Mouse (Mus musculus) neural tube, embryonic 13.5 days (tissue): ENCODE results near the gene Itpr2. TPM values are rescaled to one million over a fixed set of nuclear protein-coding genes. Genes with fewer than 3 reads are reported as not detected.

ENCODE experiments used
- ATAC-seq: fragments of 200-750 bp; cut with Nextera tagmentation; 2 replicates; pipeline ENCODE4 v1.8.0; 2017; ENCODE audit warnings: low read depth, mild to moderate bottlenecking, moderate TSS enrichment, moderate library complexity
- H3K27ac ChIP-seq: fragments of 300-500 bp; sonication (generic); replicated peaks from 2 replicates; pipeline ENCODE4 v1.5.1; 2015; ENCODE audit warnings: moderate library complexity, mild to moderate bottlenecking, inconsistent platforms
- H3K27me3 ChIP-seq: fragments of 300-500 bp; sonication (generic); 2 replicates; pipeline ENCODE4 v1.6.1; 2015; ENCODE audit warnings: mild to moderate bottlenecking, inconsistent platforms
- H3K36me3 ChIP-seq: fragments of 300-500 bp; sonication (generic); 2 replicates; pipeline ENCODE4 v1.6.1; 2015; ENCODE audit warnings: mild to moderate bottlenecking, inconsistent platforms
- H3K4me1 ChIP-seq: fragments of 300-500 bp; sonication (generic); replicated peaks from 2 replicates; pipeline ENCODE4 v1.6.1; 2015; ENCODE audit warnings: inconsistent platforms
- H3K4me2 ChIP-seq: fragments of 300-500 bp; sonication (generic); 2 replicates; pipeline ENCODE4 v1.6.1; 2015; ENCODE audit warnings: inconsistent platforms, mild to moderate bottlenecking, moderate library complexity
- H3K4me3 ChIP-seq: fragments of 300-500 bp; sonication (generic); 2 replicates; pipeline ENCODE4 v1.5.1; 2015; ENCODE audit warnings: mild to moderate bottlenecking, inconsistent platforms
- H3K9ac ChIP-seq: fragments of 300-500 bp; sonication (generic); 2 replicates; pipeline ENCODE4 v1.6.1; 2015; ENCODE audit warnings: moderate library complexity, mild to moderate bottlenecking, inconsistent platforms
- H3K9me3 ChIP-seq: fragments of 300-500 bp; sonication (generic); 2 replicates; pipeline ENCODE4 v1.6.1; 2016; ENCODE audit warnings: inconsistent platforms
- WGBS: fragments of 180-500 bp; shearing (Covaris S2); methylation state at CpG from one replicate; pipeline ENCODE4 v1.1.7; 2015; 5-methylcytosine and 5-hydroxymethylcytosine counted together
- polyA plus RNA-seq: library from polyadenylated mRNA; unstranded; fragments of >200 nt; fragmentation: Nextera tagmentation; extraction: Ambion mirVana; gene quantifications from 2 replicates; pipeline ENCODE4 v1.2.1, GENCODE M21; 2015

Itpr2 gene
- polyA plus RNA-seq, 1 experiment from 2014 or later: 5.5 TPM

DNA sequence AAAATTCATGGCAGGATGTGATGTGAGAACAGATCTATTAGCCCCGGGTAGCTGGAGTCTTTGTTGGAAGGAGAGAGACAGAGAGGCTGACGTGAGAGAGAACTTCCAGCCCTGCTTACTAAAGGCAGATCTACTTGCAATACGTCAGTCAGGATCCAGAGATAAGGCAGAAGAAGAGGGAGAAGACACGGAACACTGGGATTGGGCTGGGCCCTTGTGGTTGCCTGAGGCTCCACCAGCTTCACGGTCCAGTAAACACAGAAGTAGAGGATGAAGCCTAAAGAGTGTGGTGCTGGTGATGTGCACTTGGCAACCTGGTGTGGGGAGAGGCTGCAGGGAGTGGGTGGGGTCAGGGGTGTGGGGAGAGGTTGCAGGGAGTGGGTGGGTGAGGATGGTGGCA is 349.2 kb downstream of the Itpr2 start:
- H3K4me3 ChIP-seq: no peak overlapping the region
- WGBS: 79% methylated on average over 5 of the region's 5 CpGs
- ATAC-seq: no peak

DNA sequence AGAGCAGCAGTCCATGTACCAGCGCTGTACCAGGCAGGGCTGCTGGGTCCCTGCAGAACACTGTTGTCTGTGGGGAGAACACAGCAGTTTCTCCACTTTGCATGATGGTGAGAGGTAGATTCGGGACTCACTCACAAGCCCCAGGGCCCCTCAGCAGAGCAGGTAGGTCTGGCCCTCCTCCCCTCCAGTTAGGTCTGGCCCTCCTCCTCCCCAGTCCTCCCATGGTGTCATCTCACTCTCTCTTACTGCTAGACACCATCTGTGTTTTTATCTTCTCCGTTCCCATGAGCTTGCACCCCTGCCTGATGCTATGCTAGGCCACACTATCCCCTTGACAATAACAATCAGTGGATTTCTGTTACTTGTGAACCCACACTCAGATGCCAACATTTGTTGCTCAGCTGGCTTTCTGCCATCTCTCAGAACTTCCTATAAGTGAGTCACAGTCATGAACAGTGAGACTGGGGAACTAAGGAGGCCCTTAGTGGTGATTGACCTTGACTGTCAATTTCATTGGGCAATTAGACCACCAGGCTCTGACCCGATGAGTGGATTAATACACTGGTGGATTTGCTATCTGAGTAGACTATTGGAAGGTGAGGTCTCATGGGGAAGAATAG is 360.9 kb downstream of the Itpr2 start:
- Histone ChIP-seq H3K4me1 (peaks cover 17% of the 10 kb centered on the region), H3K4me2 (no peak overlapping the region), H3K27me3 (no peaks in the 10 kb centered on the region), H3K36me3 (peaks cover 1% of the 10 kb centered on the region), H3K27ac (no peak overlapping the region), H3K4me3 (no peak overlapping the region), H3K9ac (no peak overlapping the region), H3K9me3 (peaks cover 2% of the 10 kb centered on the region)
- 90% methylated on average over 4 of the region's 4 CpGs for WGBS
- ATAC-seq: no peak

More for the DNA sequence above, 349.2 kb downstream of the Itpr2 start:
- Histone ChIP-seq H3K4me2 (no peak overlapping the region), H3K9me3 (no peaks in the 10 kb centered on the region), H3K27ac (no peak overlapping the region), H3K36me3 (no peaks in the 10 kb centered on the region), H3K9ac (no peak overlapping the region), H3K4me1 (0 out of 2 replicates have a peak, but pooled peaks cover under 1% of the 10 kb centered on the region), H3K27me3 (no peaks in the 10 kb centered on the region)

DNA sequence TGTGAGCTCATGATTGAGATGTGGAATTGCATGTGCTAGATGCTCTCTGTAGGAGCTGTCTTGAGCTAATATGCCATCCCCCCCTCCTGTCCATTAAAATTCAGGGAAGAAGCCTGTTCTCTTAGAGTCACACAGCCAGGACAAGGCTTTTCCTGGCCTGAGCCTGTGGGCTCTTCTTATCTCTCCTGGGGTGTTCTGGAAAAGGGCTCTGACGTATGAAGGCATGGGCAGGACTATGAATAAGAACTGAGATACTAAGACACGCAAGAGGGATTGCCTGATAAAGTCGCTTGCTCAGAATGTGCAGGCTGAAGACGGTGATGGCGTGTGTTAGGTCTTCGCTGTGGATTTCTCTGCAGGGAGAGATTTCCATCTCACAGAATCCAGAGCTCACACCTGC is 361.9 kb downstream of the Itpr2 start:
- no peaks in the 10 kb centered on the region for H3K9me3 ChIP-seq
- no peak overlapping the region for H3K4me2 ChIP-seq
- no peak for ATAC-seq
- H3K4me3 ChIP-seq: no peak overlapping the region
- H3K27me3 ChIP-seq: no peaks in the 10 kb centered on the region
- WGBS: 90% methylated on average over 6 of the region's 6 CpGs
- H3K9ac ChIP-seq: no peak overlapping the region
- no peak overlapping the region for H3K27ac ChIP-seq
- no peaks in the 10 kb centered on the region for H3K36me3 ChIP-seq
- peaks cover 19% of the 10 kb centered on the region for H3K4me1 ChIP-seq

DNA sequence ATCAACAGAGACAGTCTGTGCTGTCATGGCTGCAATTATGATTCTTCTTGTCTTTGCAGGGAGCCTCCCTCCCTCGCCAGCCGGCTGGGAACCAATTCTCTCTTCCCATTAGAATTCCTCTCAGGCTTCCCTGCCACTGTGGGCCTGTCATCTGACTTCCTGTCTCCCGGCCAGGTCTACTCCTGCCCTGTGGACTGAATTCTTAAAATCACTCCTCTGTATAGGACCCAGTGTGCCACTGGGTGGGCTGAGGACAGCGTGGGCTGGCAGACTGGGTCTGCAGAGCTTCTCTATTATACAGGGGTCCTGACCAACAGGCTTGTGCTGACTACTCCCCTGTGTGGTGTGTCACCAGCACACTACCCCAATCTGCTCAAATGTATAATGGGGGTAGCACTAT is 365.4 kb downstream of the Itpr2 start:
- Histone ChIP-seq H3K4me2 (peak overlapping the region; percentile 11; the same call in 1 of the 2 replicates), H3K9me3 (no peaks in the 10 kb centered on the region), H3K27ac (0 out of 2 replicates have a peak overlapping the region, but pooled peaks have one; percentile 18), H3K36me3 (no peaks in the 10 kb centered on the region), H3K4me3 (no peak overlapping the region), H3K27me3 (no peaks in the 10 kb centered on the region), H3K4me1 (peaks cover 19% of the 10 kb centered on the region), H3K9ac (peak overlapping the region; percentile 17; the same call in 1 of the 2 replicates)
- WGBS: 19% methylated on average over 4 of the region's 4 CpGs
- ATAC-seq: peak; percentile 83

DNA sequence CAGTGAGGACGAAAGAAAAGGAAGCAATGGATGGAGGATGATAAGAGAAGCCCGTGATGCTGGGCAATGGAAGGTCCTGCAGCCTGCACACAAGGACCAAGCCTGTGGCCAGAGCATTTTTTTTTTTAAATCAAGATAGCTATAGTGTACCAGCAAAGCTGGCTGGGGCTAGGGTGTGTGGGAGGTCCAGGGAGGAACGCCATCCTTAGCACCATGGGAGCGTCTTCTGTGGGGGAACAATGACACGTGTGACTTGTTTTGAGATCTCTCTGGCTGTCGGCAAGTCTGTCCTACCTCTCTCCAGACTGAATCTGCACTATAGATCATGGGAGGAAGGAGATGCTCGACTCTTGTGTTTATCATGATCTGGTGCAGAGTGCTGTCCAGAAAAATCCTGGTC is 365.8 kb downstream of the Itpr2 start:
- H3K27ac ChIP-seq: 0 out of 2 replicates have a peak overlapping the region, but pooled peaks have one; percentile 18
- H3K4me2 ChIP-seq: peak overlapping the region; percentile 11; the same call in 1 of the 2 replicates
- H3K36me3 ChIP-seq: no peaks in the 10 kb centered on the region
- no peak overlapping the region for H3K4me3 ChIP-seq
- ATAC-seq: peak; percentile 52
- 39% methylated on average over 7 of the region's 7 CpGs for WGBS
- H3K27me3 ChIP-seq: no peaks in the 10 kb centered on the region
- no peaks in the 10 kb centered on the region for H3K9me3 ChIP-seq
- peaks cover 19% of the 10 kb centered on the region for H3K4me1 ChIP-seq
- H3K9ac ChIP-seq: peak overlapping the region; percentile 17; the same call in 1 of the 2 replicates

DNA sequence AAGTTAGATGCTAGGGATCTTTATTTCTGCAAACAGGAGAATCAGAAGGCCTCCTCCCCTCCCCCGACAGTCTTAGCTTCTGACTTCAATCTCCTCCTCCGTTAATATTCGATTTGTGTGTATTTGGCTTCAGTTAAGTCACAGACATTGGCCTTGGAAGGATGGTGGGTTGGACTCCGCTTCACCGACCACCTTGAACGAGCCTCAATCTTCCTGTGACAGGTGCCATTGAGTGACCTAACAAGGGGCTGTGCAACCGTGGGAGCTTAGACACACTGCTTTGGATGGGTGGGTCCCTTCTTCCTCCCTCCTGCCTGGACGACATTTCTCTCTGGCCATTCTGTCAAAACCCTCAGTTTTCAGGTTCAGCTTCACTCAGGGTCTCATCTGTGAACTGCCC is 366.7 kb downstream of the Itpr2 start:
- 69% methylated on average over 8 of the region's 8 CpGs for WGBS
- Histone ChIP-seq H3K27ac (0 out of 2 replicates have a peak overlapping the region, but pooled peaks have one; percentile 23), H3K27me3 (no peaks in the 10 kb centered on the region), H3K4me2 (no peak overlapping the region), H3K9ac (no peak overlapping the region), H3K4me3 (no peak overlapping the region), H3K9me3 (no peaks in the 10 kb centered on the region), H3K4me1 (peaks cover 19% of the 10 kb centered on the region), H3K36me3 (no peaks in the 10 kb centered on the region)
- no peak for ATAC-seq

DNA sequence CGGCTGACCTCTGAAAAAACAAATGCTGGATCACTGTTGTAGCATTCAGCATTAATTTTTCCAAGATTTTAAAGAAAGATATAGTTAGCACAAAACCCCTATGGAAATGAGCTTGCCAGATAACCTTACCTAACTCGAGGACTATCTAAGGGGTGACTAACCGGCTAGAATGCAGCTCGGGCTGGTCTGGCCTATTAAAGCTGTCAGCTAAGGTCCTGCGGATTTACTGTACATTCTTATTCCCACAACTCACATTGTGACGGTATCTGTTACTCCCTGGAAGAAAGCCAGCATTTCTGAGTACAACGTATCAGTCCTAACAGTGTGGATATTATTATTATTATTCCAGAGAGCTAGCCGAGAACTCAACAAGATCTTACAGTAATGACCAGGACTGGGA is 368.1 kb downstream of the Itpr2 start:
- 66% methylated on average over 8 of the region's 8 CpGs for WGBS
- no peaks in the 10 kb centered on the region for H3K9me3 ChIP-seq

DNA sequence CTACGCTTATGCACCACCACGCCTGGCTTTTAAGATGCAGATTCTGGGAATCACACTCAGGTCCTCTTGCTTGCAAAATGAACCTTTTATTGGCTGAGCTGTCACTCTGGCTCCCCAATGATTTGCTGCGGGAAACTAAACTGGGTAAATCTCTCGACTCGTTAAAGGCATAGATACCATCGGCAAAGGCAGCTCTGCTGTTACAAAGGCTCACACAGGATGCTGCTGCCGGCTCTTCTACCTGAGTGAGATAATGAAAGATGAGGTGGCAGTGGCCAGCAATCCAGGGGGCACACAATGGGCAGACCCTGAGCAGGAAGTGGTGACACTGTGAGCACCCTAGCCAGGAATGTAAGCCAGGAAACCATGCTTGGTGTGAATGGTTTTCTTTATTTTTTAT is 373.0 kb downstream of the Itpr2 start:
- no peak overlapping the region for H3K4me3 ChIP-seq
- H3K9ac ChIP-seq: no peak overlapping the region
- no peaks in the 10 kb centered on the region for H3K9me3 ChIP-seq
- H3K27ac ChIP-seq: no peak overlapping the region
- no peak for ATAC-seq
- WGBS: 76% methylated on average over 7 of the region's 7 CpGs
- no peaks in the 10 kb centered on the region for H3K36me3 ChIP-seq
- no peaks in the 10 kb centered on the region for H3K27me3 ChIP-seq
- H3K4me1 ChIP-seq: no peaks in the 10 kb centered on the region
- no peak overlapping the region for H3K4me2 ChIP-seq

More for the DNA sequence above, 368.1 kb downstream of the Itpr2 start:
- no peak overlapping the region for H3K4me2 ChIP-seq
- ATAC-seq: no peak
- peaks cover 19% of the 10 kb centered on the region for H3K4me1 ChIP-seq
- no peak overlapping the region for H3K9ac ChIP-seq
- H3K27ac ChIP-seq: no peak overlapping the region
- no peaks in the 10 kb centered on the region for H3K36me3 ChIP-seq
- H3K27me3 ChIP-seq: no peaks in the 10 kb centered on the region
- no peak overlapping the region for H3K4me3 ChIP-seq

DNA sequence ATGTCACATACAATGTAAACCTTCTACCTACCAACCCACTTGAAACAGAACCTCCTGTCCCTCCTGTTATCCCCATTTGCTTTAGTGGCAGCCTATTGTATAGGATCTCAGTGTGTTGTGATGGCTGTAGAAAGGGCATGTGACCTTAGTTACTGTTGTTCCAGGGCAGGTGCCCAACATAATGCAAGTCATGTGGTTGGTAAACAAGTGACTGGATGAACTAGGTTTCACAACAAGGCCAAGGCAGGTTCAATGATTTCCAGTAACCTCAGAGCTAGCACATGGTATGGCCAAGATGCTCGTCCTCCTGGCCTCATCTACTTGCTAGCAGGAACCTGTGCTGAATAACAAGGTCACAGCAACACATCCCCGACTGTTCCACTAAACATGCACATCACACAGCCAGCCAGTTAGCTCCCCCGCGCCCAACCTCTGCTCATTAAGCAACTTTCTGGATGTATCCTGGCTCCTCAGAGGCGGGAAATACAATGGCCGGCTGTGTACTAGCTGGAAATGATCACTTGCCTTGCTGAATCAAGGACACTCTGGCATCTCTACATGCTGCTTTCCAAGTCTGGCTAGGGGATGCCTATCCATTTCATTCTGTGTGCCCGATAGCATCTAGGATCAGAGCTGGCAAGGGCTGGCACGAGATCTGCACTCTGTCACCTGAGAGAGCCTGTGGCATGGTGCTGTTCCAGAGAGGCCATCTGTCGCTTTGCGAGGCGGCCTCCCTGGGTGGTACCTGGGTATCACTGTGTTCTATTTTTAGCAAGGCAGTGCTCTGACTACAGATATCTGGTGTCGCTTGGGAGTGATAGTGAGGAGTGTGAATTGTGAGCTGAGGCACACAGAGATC is 375.0 kb downstream of the Itpr2 start:
- 87% methylated on average over 12 of the region's 12 CpGs for WGBS
- no peak for ATAC-seq

DNA sequence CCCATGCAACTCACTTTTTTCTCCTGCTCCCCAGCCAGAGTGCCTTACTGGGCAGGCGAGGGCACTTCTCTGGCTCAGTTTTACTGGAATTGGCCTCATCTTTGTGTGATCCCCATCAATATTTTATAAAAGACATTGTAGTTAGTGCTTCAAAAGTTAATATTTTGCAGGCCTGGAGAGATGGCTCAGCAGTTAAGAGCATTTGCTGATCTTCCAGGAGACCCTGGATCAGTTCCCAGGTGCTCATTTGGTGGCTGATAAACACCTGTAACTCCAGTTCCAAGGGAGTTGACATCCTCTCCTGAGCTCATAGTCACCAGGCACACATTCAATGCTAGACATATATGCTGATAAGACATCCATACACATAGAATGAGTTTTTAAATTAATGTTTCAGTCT is 376.4 kb downstream of the Itpr2 start:
- no peak for ATAC-seq
- Histone ChIP-seq H3K27me3 (no peaks in the 10 kb centered on the region), H3K9me3 (no peaks in the 10 kb centered on the region), H3K4me3 (no peak overlapping the region), H3K4me1 (no peaks in the 10 kb centered on the region), H3K36me3 (no peaks in the 10 kb centered on the region), H3K27ac (no peak overlapping the region), H3K4me2 (no peak overlapping the region), H3K9ac (no peak overlapping the region)
- WGBS: 87% methylated on average over 1 of the region's 1 CpGs

More for the DNA sequence above, 375.0 kb downstream of the Itpr2 start:
- Histone ChIP-seq H3K4me3 (no peak overlapping the region), H3K27ac (no peak overlapping the region), H3K9ac (no peak overlapping the region), H3K36me3 (no peaks in the 10 kb centered on the region), H3K9me3 (no peaks in the 10 kb centered on the region), H3K27me3 (no peaks in the 10 kb centered on the region), H3K4me2 (no peak overlapping the region), H3K4me1 (no peaks in the 10 kb centered on the region)

DNA sequence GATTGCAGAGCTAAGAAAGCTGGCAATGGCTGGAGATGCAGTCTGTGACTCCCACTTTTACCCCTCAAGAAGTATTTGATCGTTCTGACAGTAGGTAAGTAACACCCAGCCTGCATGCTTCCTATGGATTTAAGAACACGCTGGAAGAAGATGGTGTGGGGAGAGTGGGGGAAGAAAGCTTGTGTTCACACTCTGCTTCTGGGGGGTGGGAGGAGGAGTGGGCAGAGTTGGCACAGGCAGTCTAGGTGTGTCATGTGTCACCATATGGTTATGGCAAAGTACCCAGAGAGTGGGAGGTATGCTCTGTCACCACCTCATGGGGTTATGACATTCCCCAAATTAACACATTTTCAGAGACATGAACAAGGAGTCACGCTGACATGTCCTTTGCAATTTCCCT is 377.5 kb downstream of the Itpr2 start:
- no peak overlapping the region for H3K4me2 ChIP-seq
- no peaks in the 10 kb centered on the region for H3K36me3 ChIP-seq
- H3K27me3 ChIP-seq: no peaks in the 10 kb centered on the region
- no peak for ATAC-seq
- 86% methylated on average over 3 of the region's 3 CpGs for WGBS
- H3K27ac ChIP-seq: no peak overlapping the region
- no peaks in the 10 kb centered on the region for H3K9me3 ChIP-seq
- no peak overlapping the region for H3K9ac ChIP-seq
- H3K4me1 ChIP-seq: no peaks in the 10 kb centered on the region
- no peak overlapping the region for H3K4me3 ChIP-seq

DNA sequence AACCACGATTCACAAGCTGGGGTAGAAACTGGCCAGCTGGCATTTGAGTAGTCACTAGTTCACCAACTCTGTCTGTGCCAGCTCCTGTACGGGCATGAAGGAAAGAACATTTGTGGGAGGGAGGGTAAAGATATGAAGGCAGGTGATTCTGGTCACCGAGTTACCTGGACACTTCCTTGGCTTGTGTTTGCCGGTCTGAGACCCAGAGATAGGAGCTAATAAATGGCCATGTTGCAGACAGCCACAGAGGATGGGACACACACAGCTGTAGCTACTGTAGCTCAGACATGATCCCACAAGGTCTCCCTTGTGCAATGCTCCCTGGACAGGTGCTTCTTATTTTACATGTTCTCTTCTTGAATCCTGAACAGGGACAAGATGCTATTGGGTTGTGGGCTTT is 378.4 kb downstream of the Itpr2 start:
- Histone ChIP-seq H3K27me3 (no peaks in the 10 kb centered on the region), H3K9me3 (no peaks in the 10 kb centered on the region), H3K4me1 (no peaks in the 10 kb centered on the region), H3K36me3 (no peaks in the 10 kb centered on the region), H3K27ac (no peak overlapping the region), H3K4me2 (no peak overlapping the region), H3K9ac (no peak overlapping the region), H3K4me3 (no peak overlapping the region)
- no peak for ATAC-seq
- WGBS: 93% methylated on average over 4 of the region's 4 CpGs
